Mouse (Mus musculus): Measurements from ENCODE around the gene Itpr2. TPM values are rescaled to one million over a fixed set of nuclear protein-coding genes. Genes with fewer than 3 reads are reported as not detected.
A peak's percentile ranks its signal among the peaks of the same experiment; 100 is the strongest.

The Itpr2 gene
- polyA plus RNA-seq, 1 experiment from 2014 or later: 6.0 TPM

GRCm38 (mm10) chr6:146500771-146501170 lies 1.3 kb downstream of the Itpr2 start:
- DNase-seq (no peak), ATAC-seq (ENCODE audit: low FRiP score, low TSS enrichment) (no peak)
- 72% methylated on average over 5 of the region's 5 CpGs for WGBS
- H3K9ac ChIP-seq (replicated peaks; ENCODE audit: low read length): no peak overlapping the region
- no peak overlapping the region for H3K4me3 ChIP-seq (replicated peaks; ENCODE audit: low read depth, low read length)
- H3K27ac ChIP-seq (replicated peaks; ENCODE audit: low read depth, low read length): no peak overlapping the region
- H3K9me3 ChIP-seq (ENCODE audit: control insufficient read depth, low read length): no peaks in the 10 kb centered on the region
- H3K27me3 ChIP-seq (ENCODE audit: control insufficient read depth, insufficient read depth, low read length): peaks cover 22% of the 10 kb centered on the region
- H3K4me1 ChIP-seq (ENCODE audit: control insufficient read depth, insufficient read depth, low read length): peaks cover 12% of the 10 kb centered on the region
- no peaks in the 10 kb centered on the region for H3K36me3 ChIP-seq (ENCODE audit: control insufficient read depth, insufficient read depth, low read length)
- H3K4me2 ChIP-seq (ENCODE audit: low read length): peak overlapping the region; percentile 97

- peaks cover 12% of the 10 kb centered on the region for H3K4me1 ChIP-seq (ENCODE audit: control insufficient read depth, insufficient read depth, low read length)
- peaks cover 22% of the 10 kb centered on the region for H3K27me3 ChIP-seq (ENCODE audit: control insufficient read depth, insufficient read depth, low read length)
- H3K9me3 ChIP-seq (ENCODE audit: control insufficient read depth, low read length): no peaks in the 10 kb centered on the region
- DNase-seq (no peak), ATAC-seq (ENCODE audit: low FRiP score, low TSS enrichment) (no peak)
- no peaks in the 10 kb centered on the region for H3K36me3 ChIP-seq (ENCODE audit: control insufficient read depth, insufficient read depth, low read length)
- H3K4me2 ChIP-seq (ENCODE audit: low read length): no peak overlapping the region; the same call in 1 of the 2 replicates
- H3K4me3 ChIP-seq (replicated peaks; ENCODE audit: low read depth, low read length): no peak overlapping the region
- 85% methylated on average over 6 of the region's 6 CpGs for WGBS
- no peak overlapping the region for H3K9ac ChIP-seq (replicated peaks; ENCODE audit: low read length)
- H3K27ac ChIP-seq (replicated peaks; ENCODE audit: low read depth, low read length): no peak overlapping the region
Observed at GRCm38 (mm10) chr6:146500206-146500605, 1.8 kb downstream of the Itpr2 start.

- no peak for DNase-seq
- H3K9me3 ChIP-seq (ENCODE audit: control insufficient read depth, low read length): no peaks in the 10 kb centered on the region
- 79% methylated on average over 4 of the region's 4 CpGs for WGBS
Observed at GRCm38 (mm10) chr6:146499566-146499965, 2.5 kb downstream of the Itpr2 start.

GRCm38 (mm10) chr6:146498416-146498815 lies 3.6 kb downstream of the Itpr2 start:
- no peak overlapping the region for H3K4me3 ChIP-seq (replicated peaks; ENCODE audit: low read depth, low read length)
- no peaks in the 10 kb centered on the region for H3K36me3 ChIP-seq (ENCODE audit: control insufficient read depth, insufficient read depth, low read length)
- H3K9me3 ChIP-seq (ENCODE audit: control insufficient read depth, low read length): no peaks in the 10 kb centered on the region
- no peak overlapping the region for H3K4me2 ChIP-seq (ENCODE audit: low read length)
- no peak overlapping the region for H3K9ac ChIP-seq (replicated peaks; ENCODE audit: low read length)
- H3K27me3 ChIP-seq (ENCODE audit: control insufficient read depth, insufficient read depth, low read length): peaks cover 17% of the 10 kb centered on the region
- no peak overlapping the region for H3K27ac ChIP-seq (replicated peaks; ENCODE audit: low read depth, low read length)
- peaks cover 12% of the 10 kb centered on the region for H3K4me1 ChIP-seq (ENCODE audit: control insufficient read depth, insufficient read depth, low read length)
- no peak for DNase-seq
- 87% methylated on average over 3 of the region's 3 CpGs for WGBS
- no peak for ATAC-seq (ENCODE audit: low FRiP score, low TSS enrichment)

More at GRCm38 (mm10) chr6:146499566-146499965, 2.5 kb downstream of the Itpr2 start:
- Histone ChIP-seq H3K9ac (replicated peaks; ENCODE audit: low read length) (no peak overlapping the region), H3K36me3 (ENCODE audit: control insufficient read depth, insufficient read depth, low read length) (no peaks in the 10 kb centered on the region), H3K27ac (replicated peaks; ENCODE audit: low read depth, low read length) (no peak overlapping the region), H3K4me3 (replicated peaks; ENCODE audit: low read depth, low read length) (no peak overlapping the region), H3K27me3 (ENCODE audit: control insufficient read depth, insufficient read depth, low read length) (peaks cover 22% of the 10 kb centered on the region), H3K4me1 (ENCODE audit: control insufficient read depth, insufficient read depth, low read length) (peaks cover 12% of the 10 kb centered on the region), H3K4me2 (ENCODE audit: low read length) (no peak overlapping the region)
- ATAC-seq (ENCODE audit: low FRiP score, low TSS enrichment): no peak

- no peak overlapping the region for H3K4me3 ChIP-seq (replicated peaks; ENCODE audit: low read depth, low read length)
- no peak overlapping the region for H3K9ac ChIP-seq (replicated peaks; ENCODE audit: low read length)
- WGBS: 85% methylated on average over 4 of the region's 4 CpGs
- ATAC-seq (ENCODE audit: low FRiP score, low TSS enrichment) (no peak), DNase-seq (no peak)
- no peaks in the 10 kb centered on the region for H3K9me3 ChIP-seq (ENCODE audit: control insufficient read depth, low read length)
- peaks cover 8% of the 10 kb centered on the region for H3K4me1 ChIP-seq (ENCODE audit: control insufficient read depth, insufficient read depth, low read length)
- H3K4me2 ChIP-seq (ENCODE audit: low read length): no peak overlapping the region
- H3K36me3 ChIP-seq (ENCODE audit: control insufficient read depth, insufficient read depth, low read length): no peaks in the 10 kb centered on the region
- H3K27ac ChIP-seq (replicated peaks; ENCODE audit: low read depth, low read length): no peak overlapping the region
- H3K27me3 ChIP-seq (ENCODE audit: control insufficient read depth, insufficient read depth, low read length): peaks cover 13% of the 10 kb centered on the region
Observed at GRCm38 (mm10) chr6:146497866-146498265, 4.2 kb downstream of the Itpr2 start.

GRCm38 (mm10) chr6:146497435-146497834 lies 4.6 kb downstream of the Itpr2 start:
- WGBS: 81% methylated on average over 3 of the region's 3 CpGs
- Histone ChIP-seq H3K4me2 (ENCODE audit: low read length) (no peak overlapping the region), H3K36me3 (ENCODE audit: control insufficient read depth, insufficient read depth, low read length) (no peaks in the 10 kb centered on the region), H3K27me3 (ENCODE audit: control insufficient read depth, insufficient read depth, low read length) (peaks cover 10% of the 10 kb centered on the region; the same call in 1 of the 2 replicates), H3K9me3 (ENCODE audit: control insufficient read depth, low read length) (no peaks in the 10 kb centered on the region), H3K27ac (replicated peaks; ENCODE audit: low read depth, low read length) (no peak overlapping the region), H3K4me3 (replicated peaks; ENCODE audit: low read depth, low read length) (no peak overlapping the region), H3K9ac (replicated peaks; ENCODE audit: low read length) (no peak overlapping the region), H3K4me1 (ENCODE audit: control insufficient read depth, insufficient read depth, low read length) (peaks cover 4% of the 10 kb centered on the region; the same call in 1 of the 2 replicates)
- no peak for ATAC-seq (ENCODE audit: low FRiP score, low TSS enrichment)
- DNase-seq: no peak

- ATAC-seq (ENCODE audit: low FRiP score, low TSS enrichment) (no peak), DNase-seq (no peak)
- H3K27me3 ChIP-seq (ENCODE audit: control insufficient read depth, insufficient read depth, low read length): no peaks in the 10 kb centered on the region
- no peaks in the 10 kb centered on the region for H3K36me3 ChIP-seq (ENCODE audit: control insufficient read depth, insufficient read depth, low read length)
- WGBS: 85% methylated on average over 2 of the region's 2 CpGs
- H3K4me2 ChIP-seq (ENCODE audit: low read length): no peak overlapping the region
- no peak overlapping the region for H3K4me3 ChIP-seq (replicated peaks; ENCODE audit: low read depth, low read length)
- H3K9ac ChIP-seq (replicated peaks; ENCODE audit: low read length): no peak overlapping the region
- H3K4me1 ChIP-seq (ENCODE audit: control insufficient read depth, insufficient read depth, low read length): no peaks in the 10 kb centered on the region
- H3K27ac ChIP-seq (replicated peaks; ENCODE audit: low read depth, low read length): no peak overlapping the region
- H3K9me3 ChIP-seq (ENCODE audit: control insufficient read depth, low read length): no peaks in the 10 kb centered on the region
Observed at GRCm38 (mm10) chr6:146491680-146492079, 10.3 kb downstream of the Itpr2 start.

- ATAC-seq (ENCODE audit: low FRiP score, low TSS enrichment) (no peak), DNase-seq (no peak)
- Histone ChIP-seq H3K9me3 (ENCODE audit: control insufficient read depth, low read length) (no peaks in the 10 kb centered on the region), H3K36me3 (ENCODE audit: control insufficient read depth, insufficient read depth, low read length) (no peaks in the 10 kb centered on the region), H3K27ac (replicated peaks; ENCODE audit: low read depth, low read length) (no peak overlapping the region), H3K9ac (replicated peaks; ENCODE audit: low read length) (no peak overlapping the region), H3K4me2 (ENCODE audit: low read length) (no peak overlapping the region), H3K4me1 (ENCODE audit: control insufficient read depth, insufficient read depth, low read length) (no peaks in the 10 kb centered on the region), H3K27me3 (ENCODE audit: control insufficient read depth, insufficient read depth, low read length) (no peaks in the 10 kb centered on the region), H3K4me3 (replicated peaks; ENCODE audit: low read depth, low read length) (no peak overlapping the region)
- WGBS: 85% methylated on average over 9 of the region's 9 CpGs
Observed at GRCm38 (mm10) chr6:146490416-146490960, 11.5 kb downstream of the Itpr2 start.

- DNase-seq (no peak), ATAC-seq (ENCODE audit: low FRiP score, low TSS enrichment) (no peak)
- H3K4me2 ChIP-seq (ENCODE audit: low read length): no peak overlapping the region
- no peaks in the 10 kb centered on the region for H3K36me3 ChIP-seq (ENCODE audit: control insufficient read depth, insufficient read depth, low read length)
- H3K27me3 ChIP-seq (ENCODE audit: control insufficient read depth, insufficient read depth, low read length): no peaks in the 10 kb centered on the region
- H3K9ac ChIP-seq (replicated peaks; ENCODE audit: low read length): no peak overlapping the region
- no peak overlapping the region for H3K27ac ChIP-seq (replicated peaks; ENCODE audit: low read depth, low read length)
- H3K9me3 ChIP-seq (ENCODE audit: control insufficient read depth, low read length): no peaks in the 10 kb centered on the region
- H3K4me1 ChIP-seq (ENCODE audit: control insufficient read depth, insufficient read depth, low read length): no peaks in the 10 kb centered on the region
- WGBS: 90% methylated on average over 6 of the region's 6 CpGs
- no peak overlapping the region for H3K4me3 ChIP-seq (replicated peaks; ENCODE audit: low read depth, low read length)
Observed at GRCm38 (mm10) chr6:146489841-146490240, 12.2 kb downstream of the Itpr2 start.
